Mouse (Mus musculus) stomach, embryonic 14.5 days (tissue): ENCODE data around the gene Odf3l1. TPM values are rescaled to one million over a fixed set of nuclear protein-coding genes. Genes with fewer than 3 reads are reported as not detected.
A peak's percentile ranks its signal among the peaks of the same experiment; 100 is the strongest.
"Not testable (repeated sequence)": the region's sequence is repeated elsewhere in the genome, so short reads cannot be mapped to it uniquely, and the experiment has no call there.

Experiments used
- ATAC-seq: fragments of 200-750 bp; cut with Nextera tagmentation; 2 replicates; pipeline ENCODE4 v1.8.0; 2017; ENCODE audit warnings: low read depth, moderate TSS enrichment; ENCODE audit not compliant: insufficient number of reproducible peaks, insufficient read depth, low FRiP score
- H3K27ac ChIP-seq: fragments of 300-500 bp; sonication (generic); 2 replicates; pipeline ENCODE4 v1.5.1; 2014; ENCODE audit warnings: mild to moderate bottlenecking, low read length, moderate library complexity, mixed read lengths
- H3K27me3 ChIP-seq: fragments of 300-500 bp; sonication (generic); 2 replicates; pipeline ENCODE4 v1.6.1; 2014; ENCODE audit warnings: low read length, control low read depth, mixed read lengths; ENCODE audit not compliant: control insufficient read depth, insufficient read depth
- H3K36me3 ChIP-seq: fragments of 300-500 bp; sonication (generic); 2 replicates; pipeline ENCODE4 v1.6.1; 2014; ENCODE audit warnings: mild to moderate bottlenecking, control low read depth, low read length, moderate library complexity, mixed read lengths; ENCODE audit not compliant: control insufficient read depth, insufficient read depth
- H3K4me1 ChIP-seq: fragments of 300-500 bp; sonication (generic); 2 replicates; pipeline ENCODE4 v1.6.1; 2014; ENCODE audit warnings: low read length, control low read depth, mixed read lengths; ENCODE audit not compliant: control insufficient read depth, insufficient read depth
- H3K4me2 ChIP-seq: fragments of 300-500 bp; sonication (generic); replicated peaks from 2 replicates; pipeline ENCODE4 v1.6.1; 2014; ENCODE audit warnings: low read depth, low read length, control low read depth
- H3K4me3 ChIP-seq: fragments of 300-500 bp; sonication (generic); 2 replicates; pipeline ENCODE4 v1.5.1; 2014; ENCODE audit warnings: low read depth, low read length, control low read depth
- H3K9ac ChIP-seq: fragments of 300-500 bp; sonication (generic); replicated peaks from 2 replicates; pipeline ENCODE4 v1.6.1; 2014; ENCODE audit warnings: low read depth, mild to moderate bottlenecking, control low read depth, low read length, moderate library complexity, mixed read lengths
- H3K9me3 ChIP-seq: fragments of 300-500 bp; sonication (generic); 2 replicates; pipeline ENCODE4 v1.6.1; 2016; ENCODE audit warnings: low read depth, low read length, control low read depth; ENCODE audit not compliant: control insufficient read depth
- WGBS: fragments of 180-500 bp; shearing (Covaris S2); extraction: QIAGEN DNeasy Blood & Tissue Kit; methylation state at CpG from one replicate; pipeline ENCODE4 v1.1.7; 2014; 5-methylcytosine and 5-hydroxymethylcytosine counted together
- polyA plus RNA-seq: library from polyadenylated mRNA; unstranded; fragments of >200 nt; fragmentation: Nextera tagmentation; extraction: Ambion mirVana; gene quantifications from 2 replicates; pipeline ENCODE4 v1.2.1, GENCODE M21; 2014

The Odf3l1 gene
- 1.7 and 1.9 TPM in 2 replicates for polyA plus RNA-seq

DNA sequence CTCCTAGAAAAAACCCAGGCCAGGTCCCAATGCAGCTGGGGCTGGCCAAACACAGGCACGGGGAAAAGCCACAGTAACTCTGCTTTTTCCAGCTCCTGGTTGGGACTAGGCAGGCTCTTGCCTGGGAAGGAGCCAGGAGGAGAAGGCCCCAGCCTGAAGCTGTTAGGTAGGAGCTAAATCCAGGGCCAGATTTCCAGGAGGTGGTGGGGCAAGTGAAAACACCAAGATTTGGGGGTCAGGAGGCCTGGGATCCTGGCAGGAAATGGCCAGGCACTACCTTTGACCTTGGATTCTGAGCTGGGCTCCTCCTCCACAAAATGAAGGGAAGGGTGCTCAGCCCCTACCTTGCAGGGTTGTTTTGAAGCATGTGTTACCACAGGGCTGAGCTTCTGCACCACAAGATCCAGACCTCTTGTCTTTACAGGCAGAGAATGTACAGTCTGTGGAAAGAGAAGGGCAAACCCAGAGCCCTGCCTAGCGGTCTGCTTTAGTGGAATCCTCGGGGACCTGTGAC lies at the start of gene Odf3l1:
Gene Odf3l1 (minus strand): TSS at position 464 of the 514 bp plus-strand sequence.
- ATAC-seq: no peak
- 9% methylated on average over 3 of the region's 3 CpGs for WGBS

DNA sequence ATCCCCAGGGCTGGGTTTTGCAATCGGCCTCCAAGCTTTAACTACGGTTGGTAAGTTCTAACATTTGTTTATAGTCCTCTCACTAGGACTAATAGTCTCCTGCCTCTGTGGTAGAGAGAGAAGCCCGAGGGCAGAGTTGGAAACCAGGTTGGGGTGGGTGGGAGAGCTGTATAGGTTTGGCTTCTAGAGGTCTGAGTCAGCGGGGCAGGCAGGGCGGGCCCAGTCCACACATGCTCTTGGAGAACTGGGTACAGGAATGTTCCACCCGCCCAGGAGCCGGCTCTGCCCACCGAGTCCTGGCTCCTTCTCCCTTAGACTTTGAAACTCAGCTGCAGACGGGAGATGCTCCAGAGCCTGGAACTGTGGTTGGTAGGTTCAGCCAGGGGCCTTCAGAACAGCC lies 49.5 kb upstream of the Odf3l1 start:
- H3K27me3 ChIP-seq: no peaks in the 10 kb centered on the region
- H3K4me1 ChIP-seq: no peaks in the 10 kb centered on the region
- no peak for ATAC-seq
- H3K36me3 ChIP-seq: peaks cover 20% of the 10 kb centered on the region
- WGBS: 79% methylated on average over 9 of the region's 9 CpGs
- H3K9ac ChIP-seq: no peak overlapping the region
- H3K4me3 ChIP-seq: no peak overlapping the region
- no peaks in the 10 kb centered on the region for H3K9me3 ChIP-seq
- H3K27ac ChIP-seq: no peak overlapping the region
- no peak overlapping the region for H3K4me2 ChIP-seq

More for the DNA sequence above, at the start of gene Odf3l1:
- Histone ChIP-seq H3K4me1 (peaks cover 55% of the 10 kb centered on the region), H3K4me3 (peak within 1 kb of the TSS; percentile 44), H3K27ac (peak within 1 kb of the TSS; percentile 52; the same call in 1 of the 2 replicates), H3K9ac (peak within 1 kb of the TSS; percentile 37; the same call in 1 of the 2 replicates), H3K4me2 (peak within 1 kb of the TSS; percentile 68), H3K36me3 (no peaks in the 10 kb centered on the region), H3K9me3 (no peaks in the 10 kb centered on the region), H3K27me3 (no peaks in the 10 kb centered on the region)

GRCm38 (mm10) chr9:56911017-56911416 lies 46.5 kb upstream of the Odf3l1 start:
- Histone ChIP-seq H3K27ac (no peak overlapping the region), H3K9ac (no peak overlapping the region), H3K36me3 (peaks cover 5% of the 10 kb centered on the region; the same call in 1 of the 2 replicates), H3K4me3 (no peak overlapping the region), H3K4me1 (no peaks in the 10 kb centered on the region), H3K4me2 (no peak overlapping the region), H3K27me3 (no peaks in the 10 kb centered on the region), H3K9me3 (no peaks in the 10 kb centered on the region)
- no peak for ATAC-seq
- 35% methylated on average over 1 of the region's 1 CpGs for WGBS

- H3K4me1 ChIP-seq, H3K27ac ChIP-seq, H3K27me3 ChIP-seq, H3K4me2 ChIP-seq, H3K9ac ChIP-seq, ATAC-seq, H3K36me3 ChIP-seq, H3K9me3 ChIP-seq, H3K4me3 ChIP-seq: not testable (repeated sequence)
- 35% methylated on average over 4 of the region's 4 CpGs for WGBS
These were observed 45.5 kb upstream of the Odf3l1 start for GRCm38 (mm10) chr9:56909991-56910390.

- Histone ChIP-seq H3K27ac (no peak overlapping the region), H3K4me1 (no peaks in the 10 kb centered on the region), H3K9me3 (no peaks in the 10 kb centered on the region), H3K4me2 (no peak overlapping the region), H3K36me3 (no peaks in the 10 kb centered on the region), H3K4me3 (no peak overlapping the region), H3K9ac (no peak overlapping the region), H3K27me3 (no peaks in the 10 kb centered on the region)
- WGBS: 77% methylated on average over 9 of the region's 9 CpGs
- ATAC-seq: no peak
These were observed 43.1 kb upstream of the Odf3l1 start for GRCm38 (mm10) chr9:56907549-56907948.

GRCm38 (mm10) chr9:56903662-56904061 lies 39.2 kb upstream of the Odf3l1 start:
- no peak overlapping the region for H3K4me3 ChIP-seq
- no peak overlapping the region for H3K4me2 ChIP-seq
- H3K9ac ChIP-seq: no peak overlapping the region
- H3K27ac ChIP-seq: no peak overlapping the region
- no peaks in the 10 kb centered on the region for H3K4me1 ChIP-seq
- ATAC-seq: no peak
- no peaks in the 10 kb centered on the region for H3K27me3 ChIP-seq
- no peaks in the 10 kb centered on the region for H3K36me3 ChIP-seq
- WGBS: 84% methylated on average over 3 of the region's 3 CpGs
- H3K9me3 ChIP-seq: no peaks in the 10 kb centered on the region

DNA sequence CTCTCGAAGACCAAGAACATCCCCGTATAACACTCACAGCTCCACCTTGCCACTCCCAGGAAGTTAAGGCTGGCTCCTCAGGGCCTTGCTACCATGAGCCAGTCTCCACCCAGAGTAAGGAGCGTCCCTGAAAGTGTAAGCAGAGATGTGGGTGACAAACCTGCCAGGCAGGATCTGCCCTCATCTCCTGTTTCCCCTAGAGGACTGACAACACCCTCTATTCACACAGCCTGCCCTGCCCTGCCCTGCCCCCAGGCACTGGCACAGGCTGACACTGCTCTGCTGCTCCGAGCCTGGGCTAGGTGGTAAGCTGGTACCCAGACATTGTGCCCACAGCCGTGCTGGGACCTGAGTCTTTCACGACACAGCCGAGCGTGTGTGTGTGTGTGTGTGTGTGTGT lies 36.7 kb upstream of the Odf3l1 start:
- H3K36me3 ChIP-seq: no peaks in the 10 kb centered on the region
- H3K9ac ChIP-seq: no peak overlapping the region
- peak; percentile 73 for ATAC-seq
- WGBS: 58% methylated on average over 7 of the region's 8 CpGs
- H3K27me3 ChIP-seq: no peaks in the 10 kb centered on the region
- H3K9me3 ChIP-seq: no peaks in the 10 kb centered on the region
- no peaks in the 10 kb centered on the region for H3K4me1 ChIP-seq
- H3K4me2 ChIP-seq: no peak overlapping the region
- no peak overlapping the region for H3K4me3 ChIP-seq
- H3K27ac ChIP-seq: 0 out of 2 replicates have a peak overlapping the region, but pooled peaks have one; percentile 52

DNA sequence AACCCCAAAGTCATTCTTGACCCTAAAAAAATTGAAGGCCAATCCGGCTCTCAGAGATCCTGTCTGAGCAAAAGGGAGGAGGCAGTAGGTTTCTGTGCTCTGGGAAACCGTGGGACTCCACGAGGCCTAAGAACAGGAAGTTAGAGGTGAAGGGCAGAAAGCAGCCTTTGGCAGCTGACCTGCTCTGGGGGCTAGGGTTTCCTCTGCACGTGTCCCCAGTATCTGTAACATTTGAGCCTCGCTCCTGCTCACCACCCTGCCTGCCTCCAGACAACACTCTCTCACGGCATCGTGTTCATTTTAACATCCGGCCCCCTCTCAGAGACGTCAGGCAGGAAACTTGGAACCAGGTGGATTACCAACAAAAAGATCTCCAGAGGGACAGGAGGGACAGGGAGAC lies 36.1 kb upstream of the Odf3l1 start:
- ATAC-seq: no peak
- no peaks in the 10 kb centered on the region for H3K9me3 ChIP-seq
- no peak overlapping the region for H3K9ac ChIP-seq
- WGBS: 33% methylated on average over 9 of the region's 9 CpGs
- no peak overlapping the region for H3K4me2 ChIP-seq
- no peak overlapping the region; the same call in 1 of the 2 replicates for H3K27ac ChIP-seq
- no peaks in the 10 kb centered on the region for H3K27me3 ChIP-seq
- H3K4me3 ChIP-seq: no peak overlapping the region
- no peaks in the 10 kb centered on the region for H3K4me1 ChIP-seq
- H3K36me3 ChIP-seq: no peaks in the 10 kb centered on the region

DNA sequence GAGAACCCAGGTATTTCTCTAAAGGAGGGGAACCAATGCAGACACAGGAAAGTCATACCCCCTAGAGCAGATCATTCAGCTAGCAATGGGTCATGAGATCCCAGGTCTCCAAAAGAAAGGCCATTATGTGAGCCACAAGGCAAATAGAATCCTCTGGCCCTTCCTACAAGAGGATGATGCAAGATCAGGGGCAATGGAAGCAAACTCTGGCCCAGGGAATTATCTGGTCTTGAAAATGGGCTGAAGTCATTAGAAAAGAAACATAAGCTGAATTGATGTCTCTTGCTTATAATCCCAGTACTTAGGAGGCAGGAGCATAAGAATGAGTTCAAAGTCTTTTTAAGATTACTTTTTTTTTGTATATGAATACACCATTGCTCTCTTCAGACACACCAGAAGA lies 35.6 kb upstream of the Odf3l1 start:
- no peaks in the 10 kb centered on the region for H3K27me3 ChIP-seq
- H3K36me3 ChIP-seq: no peaks in the 10 kb centered on the region
- no peak for ATAC-seq
- H3K4me3 ChIP-seq: no peak overlapping the region
- H3K9me3 ChIP-seq: no peaks in the 10 kb centered on the region
- H3K27ac ChIP-seq: no peak overlapping the region; the same call in 1 of the 2 replicates
- H3K9ac ChIP-seq: no peak overlapping the region
- H3K4me2 ChIP-seq: no peak overlapping the region
- no peaks in the 10 kb centered on the region for H3K4me1 ChIP-seq
